Mouse (Mus musculus) lung, postnatal 0 days (tissue): ENCODE results near the gene Dnah14.

Experiments used
- CTCF ChIP-seq: IDR thresholded peaks from 2 replicates; pipeline ENCODE4 v1.5.1; 2016; ENCODE audit warnings: antibody characterized with exemption, mild to moderate bottlenecking
- EP300 ChIP-seq: IDR thresholded peaks from 2 replicates; pipeline ENCODE4 v1.6.1; 2016; ENCODE audit warnings: antibody characterized with exemption, mild to moderate bottlenecking, control low read depth

DNA sequence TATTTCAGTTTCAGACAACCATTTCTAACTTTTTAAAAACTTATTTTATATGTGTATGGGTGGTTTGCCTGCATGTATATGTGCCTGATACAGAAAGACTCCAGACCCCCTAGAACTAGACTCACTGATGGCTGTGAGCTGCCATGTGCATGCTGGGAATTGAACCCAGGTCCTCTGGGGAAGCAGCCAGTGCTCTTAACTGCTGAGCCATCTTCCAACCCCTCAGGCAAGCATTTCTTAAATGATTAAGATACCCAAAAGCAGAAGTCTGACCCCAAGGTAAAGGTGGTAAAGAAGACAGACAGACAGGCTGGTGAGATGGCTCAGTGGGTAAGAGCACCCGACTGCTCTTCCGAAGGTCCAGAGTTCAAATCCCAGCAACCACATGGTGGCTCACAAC lies 278.5 kb downstream of the Dnah14 start:
- TF ChIP-seq CTCF (no peak), EP300 (no peak)
